Mouse (Mus musculus) kidney, adult 9 months (tissue): ENCODE data around the gene Rnf130.

ENCODE experiments used
- DNase-seq: peaks from one replicate; pipeline ENCODE4 v3.0.0; 2022

The Rnf130 gene

GRCm38 (mm10) chr11:50025721-50026520 lies 775 bp downstream of the Rnf130 start:
- DNase-seq, result peak; percentile 16

- DNase-seq, result no peak
Measured at GRCm38 (mm10) chr11:50026521-50027090, 1.5 kb downstream of the Rnf130 start.

DNA sequence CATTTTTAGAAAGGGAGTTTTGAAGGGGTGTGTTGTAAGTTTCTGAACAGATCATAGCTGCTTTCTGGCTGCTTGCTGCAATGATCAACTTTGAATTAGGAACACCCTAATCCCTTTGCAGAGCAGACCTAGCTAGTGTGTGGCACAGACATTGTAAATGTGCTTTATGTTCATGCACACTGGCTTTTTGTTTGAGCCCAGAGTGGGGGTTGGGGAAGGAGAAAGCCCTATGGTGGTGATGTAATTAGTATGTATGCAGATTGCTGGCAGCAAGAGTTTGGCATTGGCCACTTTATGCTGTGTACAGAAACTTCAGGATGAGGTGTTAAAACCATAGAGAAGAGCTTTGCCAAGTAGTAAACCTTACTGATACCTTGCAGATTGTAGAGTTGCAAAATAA lies 3.3 kb downstream of the Rnf130 start:
- DNase-seq, result no peak

DNA sequence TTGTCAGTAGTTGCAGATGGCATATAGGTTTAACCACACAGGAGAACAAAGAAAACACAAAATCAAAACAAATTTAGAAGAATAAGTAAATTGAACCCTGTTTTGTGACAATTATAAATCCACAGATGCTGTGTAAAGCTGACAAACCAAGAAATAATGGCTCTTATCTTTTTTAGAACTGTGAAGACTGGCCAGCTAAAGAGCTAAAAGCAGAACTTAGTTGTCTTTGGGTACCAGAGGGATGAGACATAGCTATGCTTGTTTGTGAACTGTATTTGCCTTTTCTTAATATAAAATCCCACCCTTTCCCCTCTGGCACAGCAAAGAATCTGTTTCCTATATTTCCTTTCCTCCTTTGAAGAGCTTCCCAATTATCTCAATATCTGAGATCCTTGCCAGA lies 9.0 kb downstream of the Rnf130 start:
- no peak for DNase-seq

GRCm38 (mm10) chr11:50035726-50036125 lies 10.6 kb downstream of the Rnf130 start:
- no peak for DNase-seq

DNA sequence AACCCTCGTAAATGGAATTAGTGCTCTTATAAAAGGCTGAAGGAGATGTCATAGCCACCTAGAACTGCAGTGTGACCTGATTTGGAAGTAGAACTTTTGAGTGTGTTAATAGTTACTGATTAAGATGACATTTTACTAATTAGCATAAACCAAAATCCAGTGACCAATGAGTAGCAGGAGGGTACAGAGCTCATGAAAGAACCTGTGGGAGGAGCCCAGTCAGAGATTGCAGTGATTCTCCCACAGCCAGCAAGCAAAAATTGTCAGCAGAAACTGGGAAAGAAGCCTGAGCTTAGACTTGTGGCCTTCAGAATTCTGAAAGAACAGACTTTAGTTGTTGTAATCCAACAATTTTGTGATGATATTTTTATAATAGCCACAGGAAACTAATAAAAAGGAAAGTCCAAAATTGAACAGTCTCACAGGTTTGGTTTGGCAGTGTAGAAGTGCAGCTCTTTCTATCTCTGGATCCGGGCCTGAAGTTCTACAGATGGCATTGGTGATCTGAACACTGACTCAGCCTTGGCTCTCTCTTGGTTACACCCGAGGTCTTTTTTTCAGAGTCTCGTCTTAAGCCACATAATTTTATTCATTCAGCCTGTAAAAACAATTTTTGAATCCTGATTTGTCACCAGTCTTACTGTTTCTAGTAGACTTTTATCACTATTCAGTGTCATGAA lies 11.8 kb downstream of the Rnf130 start:
- peak; percentile 41 for DNase-seq

DNA sequence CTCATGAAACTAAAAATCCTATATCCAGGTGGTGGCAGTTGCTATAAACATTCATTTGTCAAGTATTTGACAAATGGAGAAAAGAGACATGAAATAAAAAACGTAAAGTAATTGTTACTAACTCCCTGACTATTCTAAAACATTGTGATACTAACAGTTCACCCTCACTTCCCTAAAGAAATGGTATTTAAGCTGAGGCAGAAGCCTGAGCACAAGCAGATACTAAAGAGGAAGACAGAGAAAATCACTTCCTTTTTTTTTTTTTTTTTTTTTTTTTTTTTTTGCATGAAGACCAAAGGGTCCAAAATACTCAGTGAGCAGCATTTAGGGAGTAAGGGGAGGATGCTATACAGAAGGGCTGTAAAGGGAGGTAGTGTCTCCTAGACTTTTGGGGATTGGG lies 13.6 kb downstream of the Rnf130 start:
- DNase-seq, result no peak

DNA sequence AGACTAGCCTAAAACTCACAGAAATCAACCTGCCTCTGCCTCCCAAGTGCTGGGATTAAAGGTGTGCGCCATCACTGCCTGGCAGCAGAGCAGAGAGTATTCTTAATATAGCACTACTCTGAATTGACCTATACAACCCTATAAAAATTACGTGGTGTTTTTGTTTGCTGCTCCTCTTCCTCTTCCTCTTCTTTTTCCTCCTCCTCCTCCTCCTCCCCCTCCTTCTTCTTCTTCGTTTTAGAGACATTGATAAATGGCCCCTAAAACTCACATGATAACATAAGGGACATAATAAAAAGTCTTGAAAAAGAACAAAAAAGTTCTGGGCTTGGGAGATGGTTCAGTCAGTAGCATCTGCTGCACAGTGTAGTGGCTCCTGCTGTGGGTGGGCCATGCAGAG lies 16.0 kb downstream of the Rnf130 start:
- no peak for DNase-seq

DNA sequence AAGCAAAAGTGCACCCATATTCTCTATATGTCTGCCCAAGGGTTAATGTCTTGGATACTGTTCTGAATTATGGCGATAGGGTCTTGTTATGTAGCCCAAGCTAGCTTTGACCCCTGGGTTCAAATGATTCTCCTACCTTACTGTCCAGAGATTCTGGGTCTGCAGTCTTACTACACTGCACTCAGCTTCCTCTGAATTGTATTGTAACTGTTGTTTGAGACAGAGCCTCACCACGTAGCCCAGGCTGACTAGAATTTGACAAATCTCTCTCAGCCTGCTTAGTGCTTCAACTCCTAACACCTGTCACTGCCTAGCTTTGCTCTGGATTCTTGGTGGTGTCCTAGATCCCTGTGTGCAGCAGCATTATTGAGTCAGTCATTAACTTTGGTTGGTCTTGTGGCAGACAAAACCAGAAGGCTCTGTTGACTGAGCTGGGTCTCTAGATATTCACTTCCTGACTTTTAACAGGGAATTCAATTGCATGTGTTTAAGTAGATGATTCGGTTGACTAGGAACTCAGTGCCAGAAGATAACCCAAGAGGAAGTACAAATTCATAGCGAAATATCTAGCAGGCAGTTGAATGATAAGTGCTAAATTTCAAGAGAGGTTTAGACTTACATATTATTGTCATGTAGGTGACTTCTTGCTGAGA lies 17.3 kb downstream of the Rnf130 start:
- DNase-seq, result peak; percentile 23

DNA sequence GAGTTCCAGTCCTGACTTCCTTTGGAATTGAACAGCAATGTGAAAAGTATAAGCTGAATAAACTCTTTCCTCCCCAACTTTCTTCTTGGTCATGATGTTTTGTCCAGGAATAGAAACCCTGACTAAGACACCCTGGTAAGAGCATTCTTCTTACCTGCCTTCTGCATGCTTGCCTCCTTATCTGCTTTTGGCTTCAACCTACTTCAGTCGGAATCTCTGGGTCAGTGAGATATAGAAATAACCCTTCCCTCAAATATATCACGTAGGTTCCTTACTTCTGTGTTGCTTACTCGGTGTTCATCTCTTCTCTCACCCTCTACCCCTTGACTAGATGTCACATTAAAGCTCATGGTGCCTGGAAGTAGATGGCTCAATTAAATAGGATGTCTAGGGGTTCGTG lies 19.3 kb downstream of the Rnf130 start:
- no peak for DNase-seq

GRCm38 (mm10) chr11:50047610-50048009 lies 22.5 kb downstream of the Rnf130 start:
- no peak for DNase-seq

GRCm38 (mm10) chr11:50048115-50048514 lies 23.0 kb downstream of the Rnf130 start:
- DNase-seq, result no peak

DNA sequence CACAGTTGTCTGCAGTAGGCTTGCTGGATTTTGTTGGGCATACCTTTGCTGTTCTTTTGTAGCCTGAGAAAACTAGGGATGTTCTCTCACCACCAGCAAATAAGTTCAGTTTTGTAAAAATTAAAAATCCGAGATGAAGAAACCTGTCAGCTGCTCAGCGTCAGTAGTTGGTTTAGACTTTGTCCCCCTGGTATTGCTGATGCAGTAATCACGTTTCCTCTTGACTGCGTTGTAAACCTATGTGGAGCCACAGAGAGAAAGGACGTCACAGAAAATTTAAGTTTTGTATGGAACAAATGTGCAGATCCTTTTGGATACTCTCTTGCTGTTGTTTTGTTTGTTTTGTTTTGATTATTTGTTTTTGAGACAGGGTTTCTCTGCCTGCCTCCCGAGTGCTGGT lies 25.2 kb downstream of the Rnf130 start:
- peak; percentile 46 for DNase-seq

DNA sequence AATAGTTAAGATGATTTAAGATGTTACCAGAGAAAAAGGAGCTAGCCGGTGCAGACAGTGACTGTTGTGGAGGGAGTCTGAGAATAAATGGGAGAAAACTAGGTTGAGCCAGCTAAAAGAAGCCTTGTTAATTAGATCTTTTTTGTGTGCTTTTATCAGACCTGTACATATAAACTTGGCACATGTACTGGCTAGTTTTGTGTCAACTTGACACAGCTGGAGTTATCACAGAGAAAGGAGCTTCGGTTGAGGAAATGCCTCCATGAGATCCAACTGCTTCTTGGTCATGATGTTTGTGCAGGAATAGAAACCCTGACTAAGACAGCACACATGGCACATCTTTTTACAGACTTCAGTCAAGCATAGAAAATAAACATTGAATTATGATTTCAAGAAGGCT lies 32.6 kb downstream of the Rnf130 start:
- no peak for DNase-seq

GRCm38 (mm10) chr11:50058277-50058676 lies 33.1 kb downstream of the Rnf130 start:
- no peak for DNase-seq

DNA sequence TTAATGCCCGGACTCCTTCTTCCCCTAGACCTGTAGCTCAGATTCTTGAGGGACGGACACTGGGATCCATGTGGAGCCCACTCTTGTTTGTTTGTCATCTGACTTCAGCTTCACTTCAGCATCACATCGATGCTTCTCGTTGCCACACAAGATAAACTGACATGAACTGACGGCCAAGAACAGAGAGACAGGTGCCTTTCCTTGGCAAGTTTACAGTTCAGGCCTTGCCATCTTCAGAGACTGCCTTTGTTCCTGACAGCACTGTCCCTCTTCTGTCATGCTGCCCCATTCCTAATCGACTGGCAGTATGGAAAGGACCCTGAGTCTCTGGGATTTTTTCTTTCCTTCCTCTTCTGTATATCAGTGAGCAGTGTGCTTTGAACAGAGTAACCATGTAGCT lies 33.9 kb downstream of the Rnf130 start:
- no peak for DNase-seq

GRCm38 (mm10) chr11:50062116-50062515 lies 37.0 kb downstream of the Rnf130 start:
- no peak for DNase-seq

GRCm38 (mm10) chr11:50066088-50066487 lies 40.9 kb downstream of the Rnf130 start:
- DNase-seq, result peak; percentile 28

- peak; percentile 10 for DNase-seq
Measured at GRCm38 (mm10) chr11:50073830-50074229, 48.7 kb downstream of the Rnf130 start.

GRCm38 (mm10) chr11:50076756-50077155 lies 51.6 kb downstream of the Rnf130 start:
- DNase-seq, result no peak

GRCm38 (mm10) chr11:50081365-50082190 lies 56.4 kb downstream of the Rnf130 start:
- no peak for DNase-seq

- no peak for DNase-seq
Measured at GRCm38 (mm10) chr11:50086211-50086610, 61.1 kb downstream of the Rnf130 start.

- DNase-seq, result peak; percentile 21
Measured at GRCm38 (mm10) chr11:50089840-50090239, 64.7 kb downstream of the Rnf130 start.
